Mouse (Mus musculus): ENCODE measurements around the gene Gm20388. TPM values are rescaled to one million over a fixed set of nuclear protein-coding genes. Genes with fewer than 3 reads are reported as not detected.
"Not testable (repeated sequence)": the region's sequence is repeated elsewhere in the genome, so short reads cannot be mapped to it uniquely, and the experiment has no call there.

Gm20388 gene
- polyA plus RNA-seq, 1 experiment from 2014 or later: not detected

DNA sequence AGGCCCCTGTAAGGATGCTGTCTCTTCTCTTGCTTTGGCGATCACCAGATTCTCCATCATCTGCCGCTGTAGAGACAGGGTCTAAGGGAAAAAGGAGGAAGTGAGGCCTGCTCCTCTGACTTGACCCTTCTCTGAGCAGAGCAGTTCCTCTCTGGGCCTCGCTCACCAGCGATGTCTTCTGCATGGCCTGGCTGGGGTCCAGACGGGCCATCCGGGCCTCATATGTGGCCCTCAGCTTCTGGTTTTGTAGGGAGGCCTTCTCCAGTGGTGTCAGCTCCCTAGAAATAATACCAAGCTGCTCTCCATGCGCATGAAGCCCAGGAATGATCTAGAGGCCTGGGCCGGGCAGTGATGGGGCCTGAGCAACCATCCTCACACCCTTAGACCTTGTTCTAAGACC lies 3338.0 kb downstream of the Gm20388 start:
- Histone ChIP-seq H3K4me2 (no peak overlapping the region), H3K9ac (no peak overlapping the region), H3K36me3 (peaks cover 85% of the 10 kb centered on the region), H3K27me3 (no peaks in the 10 kb centered on the region), H3K4me1 (peaks cover 10% of the 10 kb centered on the region), H3K27ac (no peak overlapping the region), H3K4me3 (no peak overlapping the region), H3K9me3 (no peaks in the 10 kb centered on the region)
- ATAC-seq (ENCODE audit: insufficient number of reproducible peaks, insufficient read depth, low FRiP score, low TSS enrichment, low read depth): no peak
- 96% methylated on average over 8 of the region's 8 CpGs for WGBS

DNA sequence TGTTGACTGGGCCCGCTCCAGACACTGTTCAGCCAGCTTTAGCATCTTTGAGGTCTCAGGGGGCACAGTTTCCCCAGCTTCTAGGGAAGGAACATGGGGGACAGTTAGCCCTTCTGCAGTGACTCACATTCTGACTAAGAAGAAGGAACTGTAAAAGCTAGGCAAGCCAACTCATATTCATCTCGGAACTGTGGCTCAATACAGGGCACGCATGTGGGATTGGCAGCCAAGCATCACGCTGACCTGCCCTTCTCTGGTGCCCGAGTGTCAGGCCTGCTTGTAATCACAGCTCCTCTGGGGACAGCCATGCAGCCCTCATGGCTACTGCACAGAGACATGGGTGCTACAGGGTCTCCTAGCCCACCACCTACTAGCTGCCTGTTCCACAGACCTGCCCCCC lies 3340.3 kb downstream of the Gm20388 start:
- Histone ChIP-seq H3K9ac (no peak overlapping the region), H3K9me3 (no peaks in the 10 kb centered on the region), H3K4me1 (peaks cover 22% of the 10 kb centered on the region), H3K27me3 (no peaks in the 10 kb centered on the region), H3K36me3 (peaks cover 65% of the 10 kb centered on the region), H3K4me2 (no peak overlapping the region), H3K27ac (no peak overlapping the region), H3K4me3 (no peak overlapping the region)
- 95% methylated on average over 5 of the region's 5 CpGs for WGBS
- no peak for ATAC-seq (ENCODE audit: insufficient number of reproducible peaks, insufficient read depth, low FRiP score, low TSS enrichment, low read depth)

DNA sequence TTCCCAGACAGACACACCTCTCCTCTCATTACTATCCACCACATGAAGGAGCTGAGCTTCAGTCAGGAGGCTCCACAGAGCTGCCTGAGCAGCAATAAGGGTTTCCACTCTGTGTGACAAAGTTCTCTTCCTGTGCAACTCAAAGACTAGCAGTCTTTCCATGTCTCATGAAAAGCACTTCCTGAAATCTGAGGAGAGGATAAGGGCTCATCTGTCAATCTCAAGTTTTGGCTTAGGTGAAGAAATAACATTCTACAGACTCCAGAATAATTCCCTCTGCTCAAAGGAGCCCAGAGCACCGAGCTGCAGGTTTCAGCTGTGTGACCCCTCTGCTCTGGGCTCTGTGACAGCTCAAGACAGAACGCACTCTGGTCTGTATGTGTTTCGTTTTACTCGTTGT lies 3342.3 kb downstream of the Gm20388 start:
- 43% methylated on average over 4 of the region's 4 CpGs for WGBS
- H3K4me1 ChIP-seq: peaks cover 22% of the 10 kb centered on the region
- peaks cover 65% of the 10 kb centered on the region for H3K36me3 ChIP-seq
- no peak for ATAC-seq (ENCODE audit: insufficient number of reproducible peaks, insufficient read depth, low FRiP score, low TSS enrichment, low read depth)
- peak overlapping the region; percentile 99 for H3K4me3 ChIP-seq
- H3K27ac ChIP-seq: 0 out of 2 replicates have a peak overlapping the region, but pooled peaks have one; percentile 80
- H3K9me3 ChIP-seq: no peaks in the 10 kb centered on the region
- peak overlapping the region; percentile 91 for H3K9ac ChIP-seq
- H3K27me3 ChIP-seq: no peaks in the 10 kb centered on the region
- peak overlapping the region; percentile 80 for H3K4me2 ChIP-seq

DNA sequence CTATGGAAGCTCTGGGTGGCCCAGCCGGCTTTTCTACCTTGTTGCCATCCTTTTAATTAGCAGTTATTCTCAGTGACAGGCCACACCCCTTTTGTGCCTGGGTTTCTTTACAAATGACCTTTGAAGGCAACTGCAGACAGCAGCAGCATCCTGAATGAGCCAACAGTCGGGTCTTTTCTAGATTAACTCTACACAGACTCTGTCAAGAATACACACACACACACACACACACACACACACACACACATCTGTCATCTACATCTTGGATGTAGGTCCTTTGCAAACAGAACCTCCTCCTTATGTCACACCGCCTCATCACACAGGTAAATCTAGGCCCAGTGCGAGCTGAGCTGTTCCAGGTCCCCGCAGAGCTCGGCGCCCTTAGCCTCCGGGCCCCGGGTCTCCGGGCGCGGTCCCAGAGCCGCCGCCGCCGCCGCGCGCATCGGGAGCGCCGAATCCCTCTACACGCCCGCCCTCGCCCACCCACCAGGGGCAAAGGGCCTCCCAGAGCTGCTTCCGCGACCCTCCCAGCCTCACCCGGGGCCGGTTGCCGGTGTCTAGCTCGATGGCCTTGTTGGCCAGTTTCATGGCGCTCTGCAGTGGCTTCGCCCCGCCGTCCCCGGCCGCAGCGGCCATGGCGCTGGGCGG lies 3342.9 kb downstream of the Gm20388 start:
- Histone ChIP-seq H3K9me3 (no peaks in the 10 kb centered on the region), H3K27ac (peak overlapping the region; percentile 80), H3K27me3 (no peaks in the 10 kb centered on the region), H3K4me3 (peak overlapping the region; percentile 99), H3K9ac (peak overlapping the region; percentile 91), H3K4me1 (peaks cover 22% of the 10 kb centered on the region), H3K36me3 (peaks cover 65% of the 10 kb centered on the region), H3K4me2 (peak overlapping the region; percentile 80)
- peak; percentile 27; the same call in 1 of the 2 replicates for ATAC-seq (ENCODE audit: insufficient number of reproducible peaks, insufficient read depth, low FRiP score, low TSS enrichment, low read depth)
- WGBS: under 1% methylated on average over 40 of the region's 40 CpGs

DNA sequence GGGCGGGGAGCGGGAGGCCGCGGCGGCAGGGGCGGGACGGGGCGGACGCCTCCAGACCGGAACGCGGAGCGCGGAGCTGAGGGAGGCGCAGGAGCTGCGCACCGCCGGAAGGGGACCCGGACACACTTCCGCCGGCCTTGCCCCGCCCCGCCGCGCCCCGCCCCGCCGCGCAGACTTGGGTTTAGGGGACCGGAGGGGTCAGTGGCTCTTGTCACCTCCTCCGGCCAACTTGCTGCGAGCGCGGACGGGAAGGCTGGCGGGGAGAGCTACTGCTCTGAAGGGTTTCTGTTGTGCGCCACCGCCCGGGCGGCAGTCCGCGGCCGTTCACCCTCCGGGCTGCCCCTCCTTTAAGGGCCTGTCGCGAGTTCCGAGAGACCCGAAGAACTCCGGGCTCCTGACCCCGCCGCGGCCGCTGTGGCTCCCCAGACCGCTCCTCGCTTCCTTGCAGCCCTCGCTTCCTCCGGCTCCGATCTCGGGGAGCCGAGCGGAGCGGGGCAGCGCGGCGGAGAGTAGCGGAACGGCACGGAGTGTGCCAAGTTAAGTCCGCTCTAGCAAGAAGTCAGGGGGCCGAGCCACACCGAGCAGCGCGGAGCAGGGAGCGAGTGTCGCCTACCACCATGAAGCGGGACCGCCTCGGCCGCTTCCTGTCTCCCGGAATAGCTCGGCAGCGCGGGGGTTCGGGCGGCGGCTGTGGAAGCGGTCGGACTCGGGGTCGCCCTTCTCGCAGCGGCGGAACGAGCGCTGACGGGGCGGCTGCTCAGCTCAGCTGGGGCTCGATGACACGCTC lies 3343.7 kb downstream of the Gm20388 start, which contains the start of the genes Zfp276 and Vps9d1:
Zfp276 (plus strand) TSS at position 97 of the 787 bp plus-strand sequence.
Vps9d1 (minus strand) TSS at position 250 of the 787 bp plus-strand sequence.
- Histone ChIP-seq H3K4me3 (peak within 1 kb of the TSS; percentile 99), H3K9me3 (no peaks in the 10 kb centered on the region), H3K27me3 (no peaks in the 10 kb centered on the region), H3K4me2 (peak within 1 kb of the TSS; percentile 80), H3K36me3 (peaks cover 65% of the 10 kb centered on the region), H3K4me1 (peaks cover 22% of the 10 kb centered on the region), H3K9ac (peak within 1 kb of the TSS; percentile 91), H3K27ac (peak within 1 kb of the TSS; percentile 80)
- WGBS: under 1% methylated on average over 97 of the region's 99 CpGs
- ATAC-seq (ENCODE audit: insufficient number of reproducible peaks, insufficient read depth, low FRiP score, low TSS enrichment, low read depth): peak; percentile 89

DNA sequence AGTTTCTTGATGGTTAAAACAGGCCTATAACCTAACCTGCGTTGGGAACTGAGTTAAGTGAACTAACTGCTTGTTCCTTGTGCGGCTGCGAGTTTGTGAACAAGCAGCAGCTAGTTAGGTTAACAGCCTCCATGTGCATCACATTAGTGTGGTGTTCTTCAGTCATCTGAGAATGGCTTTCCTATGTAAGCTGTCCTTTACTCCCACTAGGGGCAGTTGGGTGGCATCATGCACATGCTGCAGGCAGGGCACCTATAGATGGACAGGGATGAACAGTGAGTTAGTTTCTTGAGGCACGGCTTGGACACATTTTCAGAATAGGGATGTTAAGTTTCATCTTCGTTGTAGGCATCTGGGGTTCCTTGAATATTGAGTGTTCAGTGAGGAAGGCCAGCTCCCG lies 3344.5 kb downstream of the Gm20388 start:
- peak overlapping the region; percentile 80 for H3K4me2 ChIP-seq
- 54% methylated on average over 6 of the region's 6 CpGs for WGBS
- peaks cover 22% of the 10 kb centered on the region for H3K4me1 ChIP-seq
- peak overlapping the region; percentile 99 for H3K4me3 ChIP-seq
- ATAC-seq (ENCODE audit: insufficient number of reproducible peaks, insufficient read depth, low FRiP score, low TSS enrichment, low read depth): no peak
- H3K27me3 ChIP-seq: no peaks in the 10 kb centered on the region
- no peak overlapping the region for H3K27ac ChIP-seq
- no peaks in the 10 kb centered on the region for H3K9me3 ChIP-seq
- peak overlapping the region; percentile 91 for H3K9ac ChIP-seq
- H3K36me3 ChIP-seq: peaks cover 66% of the 10 kb centered on the region

DNA sequence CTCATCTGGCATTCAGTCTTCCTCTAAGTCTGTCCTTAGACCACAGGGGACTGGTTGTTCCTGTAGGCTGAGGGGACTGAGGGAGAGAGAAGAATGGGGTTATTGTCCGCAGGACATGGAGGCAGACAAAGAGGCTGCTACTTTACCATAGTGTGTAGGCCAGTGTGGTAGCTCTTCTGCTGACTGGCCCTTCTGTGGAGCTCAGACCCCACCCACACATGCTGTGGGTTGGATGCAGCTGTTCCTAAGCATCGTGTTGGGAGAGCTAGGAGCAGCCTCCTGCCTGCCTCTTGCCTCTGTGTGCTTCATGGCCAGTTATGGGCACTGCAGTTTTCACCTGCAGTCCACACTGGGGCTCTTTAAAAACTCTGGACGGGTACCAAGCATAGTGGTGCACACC lies 3346.5 kb downstream of the Gm20388 start:
- Histone ChIP-seq H3K9me3 (no peaks in the 10 kb centered on the region), H3K4me3 (no peak overlapping the region), H3K4me1 (peaks cover 22% of the 10 kb centered on the region), H3K27me3 (no peaks in the 10 kb centered on the region), H3K36me3 (peaks cover 62% of the 10 kb centered on the region), H3K27ac (no peak overlapping the region), H3K4me2 (no peak overlapping the region), H3K9ac (no peak overlapping the region)
- ATAC-seq (ENCODE audit: insufficient number of reproducible peaks, insufficient read depth, low FRiP score, low TSS enrichment, low read depth): no peak
- 54% methylated on average over 3 of the region's 3 CpGs for WGBS

DNA sequence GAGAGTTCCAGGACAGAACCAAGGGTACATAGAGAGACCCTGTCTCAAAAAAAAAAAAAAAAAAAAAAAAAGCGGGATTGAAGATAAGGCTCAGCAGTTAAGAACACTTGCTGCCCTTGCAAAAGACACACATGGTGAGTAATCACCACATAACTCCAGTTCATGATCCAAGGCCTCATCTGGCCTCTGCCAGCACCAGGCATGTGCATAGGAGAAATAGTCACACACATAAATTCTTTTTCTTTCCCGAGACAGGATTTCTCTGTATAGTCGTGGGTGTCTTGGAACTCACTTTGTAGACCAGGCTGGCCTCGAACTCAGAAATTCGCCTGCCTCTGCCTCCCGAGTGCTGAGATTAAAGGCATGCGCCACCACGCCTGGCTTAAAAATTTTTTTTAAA lies 3347.0 kb downstream of the Gm20388 start:
- peaks cover 60% of the 10 kb centered on the region for H3K36me3 ChIP-seq
- not testable (repeated sequence) for H3K9me3 ChIP-seq; H3K9ac ChIP-seq; H3K4me2 ChIP-seq; H3K4me3 ChIP-seq; ATAC-seq (ENCODE audit: insufficient number of reproducible peaks, insufficient read depth, low FRiP score, low TSS enrichment, low read depth); H3K27me3 ChIP-seq; H3K27ac ChIP-seq
- WGBS: 89% methylated on average over 8 of the region's 8 CpGs
- peaks cover 20% of the 10 kb centered on the region for H3K4me1 ChIP-seq

DNA sequence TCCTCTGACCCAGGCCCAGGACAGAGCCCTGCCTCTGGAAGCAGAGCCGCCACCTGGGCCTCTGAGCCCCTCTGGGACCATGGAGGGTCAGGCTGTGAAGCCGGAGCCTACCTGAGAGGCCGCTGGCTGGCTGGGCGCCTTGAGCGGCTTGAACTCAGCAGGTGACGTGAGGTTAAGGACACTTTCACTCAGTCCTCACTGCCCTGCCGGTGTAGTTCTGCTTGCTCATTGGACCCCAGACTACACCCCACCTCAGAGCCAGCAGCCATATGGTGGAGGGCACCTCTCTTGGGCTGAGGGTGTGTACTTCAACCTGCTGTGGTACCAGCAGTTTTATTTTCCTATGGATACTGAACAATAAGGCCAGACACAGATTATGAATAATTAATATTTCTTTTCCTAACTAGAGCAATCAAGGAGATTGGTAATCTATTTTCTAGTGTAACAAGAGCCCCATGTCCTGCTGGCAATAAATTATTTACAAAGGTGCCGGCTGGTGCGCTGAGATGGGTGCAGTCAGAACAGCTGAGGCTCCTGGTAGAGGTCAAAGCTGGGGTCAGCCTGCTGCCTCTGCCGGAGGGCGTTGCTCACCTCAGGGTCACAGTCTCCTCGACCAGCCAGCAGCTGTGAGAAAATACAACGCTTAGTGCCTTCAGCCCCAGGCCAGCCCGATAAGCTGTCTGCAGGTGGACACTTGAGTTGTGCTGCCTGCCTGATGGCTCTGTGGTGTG lies 3357.4 kb downstream of the Gm20388 start:
- Histone ChIP-seq H3K4me1 (no peaks in the 10 kb centered on the region), H3K4me2 (no peak overlapping the region), H3K9ac (no peak overlapping the region), H3K36me3 (peaks cover 82% of the 10 kb centered on the region), H3K4me3 (no peak overlapping the region), H3K27me3 (no peaks in the 10 kb centered on the region), H3K9me3 (no peaks in the 10 kb centered on the region), H3K27ac (no peak overlapping the region)
- ATAC-seq (ENCODE audit: insufficient number of reproducible peaks, insufficient read depth, low FRiP score, low TSS enrichment, low read depth): no peak
- 75% methylated on average over 14 of the region's 14 CpGs for WGBS

DNA sequence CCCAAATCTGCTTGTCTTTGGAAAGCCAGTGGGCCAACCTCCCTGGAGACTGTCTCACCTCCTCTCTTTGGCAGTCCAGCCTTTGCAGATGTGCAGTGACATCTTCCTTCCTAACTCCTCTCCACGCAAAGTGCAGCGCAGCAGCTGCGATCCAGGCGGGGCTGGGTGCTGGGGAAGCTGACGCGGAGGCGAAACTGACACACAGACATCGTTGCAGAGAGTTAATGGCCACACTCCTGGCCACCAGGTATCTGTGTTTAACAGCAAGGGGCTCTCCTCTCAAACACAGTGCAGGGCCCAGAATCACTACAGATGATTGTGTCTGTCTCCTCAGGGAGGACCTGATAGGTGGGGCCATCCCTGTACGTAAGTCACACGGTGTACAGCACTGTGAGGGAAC lies 3360.5 kb downstream of the Gm20388 start:
- H3K9me3 ChIP-seq: no peaks in the 10 kb centered on the region
- no peak overlapping the region for H3K4me2 ChIP-seq
- no peak overlapping the region for H3K27ac ChIP-seq
- H3K27me3 ChIP-seq: no peaks in the 10 kb centered on the region
- ATAC-seq (ENCODE audit: insufficient number of reproducible peaks, insufficient read depth, low FRiP score, low TSS enrichment, low read depth): no peak
- no peak overlapping the region for H3K9ac ChIP-seq
- H3K4me3 ChIP-seq: no peak overlapping the region
- H3K4me1 ChIP-seq: no peaks in the 10 kb centered on the region
- WGBS: 92% methylated on average over 10 of the region's 10 CpGs
- peaks cover 69% of the 10 kb centered on the region for H3K36me3 ChIP-seq

DNA sequence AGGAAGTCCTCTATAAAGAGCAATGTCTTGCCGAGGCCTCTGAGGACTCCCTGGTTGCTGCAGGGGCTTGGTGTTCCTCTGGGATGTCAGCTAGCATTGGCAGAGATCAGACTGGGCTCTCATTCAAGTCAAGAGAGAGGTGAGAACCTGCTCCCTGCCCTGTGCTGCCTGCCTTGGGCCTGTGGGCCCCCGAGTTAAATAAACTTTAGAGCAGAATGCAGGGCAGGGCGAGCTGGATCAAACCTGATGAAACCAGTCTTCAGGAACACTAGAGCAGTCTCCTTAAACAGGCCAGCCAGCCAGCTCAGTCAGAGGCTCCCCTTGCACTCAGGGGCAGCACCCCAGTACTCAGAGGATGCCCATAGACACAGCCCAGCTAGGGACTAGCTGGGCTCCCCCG lies 3361.3 kb downstream of the Gm20388 start:
- no peak for ATAC-seq (ENCODE audit: insufficient number of reproducible peaks, insufficient read depth, low FRiP score, low TSS enrichment, low read depth)
- Histone ChIP-seq H3K4me2 (no peak overlapping the region), H3K27ac (0 out of 2 replicates have a peak overlapping the region, but pooled peaks have one; percentile 16), H3K4me1 (no peaks in the 10 kb centered on the region), H3K9me3 (no peaks in the 10 kb centered on the region), H3K9ac (0 out of 2 replicates have a peak overlapping the region, but pooled peaks have one; percentile 21), H3K36me3 (peaks cover 61% of the 10 kb centered on the region), H3K27me3 (no peaks in the 10 kb centered on the region), H3K4me3 (no peak overlapping the region)
- 78% methylated on average over 4 of the region's 4 CpGs for WGBS
